Mouse (Mus musculus) retina, postnatal 7 days (tissue): ENCODE data around the gene Tubgcp2.

Experiments
- DNase-seq: peaks from one replicate; pipeline ENCODE4 v3.0.0-alpha.2; 2012; ENCODE audit warnings: low read depth, low spot score

Gene Tubgcp2

DNA sequence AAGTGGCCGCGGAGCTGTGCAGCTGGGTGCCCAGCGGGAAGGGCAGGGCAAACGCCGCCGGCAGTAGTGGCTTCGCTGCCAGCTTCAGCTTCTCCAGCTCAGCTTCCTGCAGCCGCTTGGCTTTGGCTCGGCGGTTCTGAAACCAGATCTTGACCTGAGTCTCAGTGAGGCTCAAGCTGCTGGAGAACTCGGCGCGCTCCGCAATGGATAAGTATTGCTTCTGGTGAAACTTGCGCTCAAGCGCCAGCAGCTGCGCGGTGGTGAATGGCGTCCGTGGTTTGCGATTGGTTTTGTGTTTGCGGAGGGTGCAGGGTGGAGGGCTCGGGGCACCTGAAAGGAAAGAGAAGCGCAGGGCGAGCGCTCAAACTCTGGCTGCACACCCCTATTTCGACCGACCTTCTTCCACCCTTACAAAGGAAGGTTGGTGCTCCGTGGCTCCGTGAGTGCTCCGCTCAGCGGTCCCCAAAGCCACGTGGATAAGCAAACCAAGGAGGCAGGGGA is 11.4 kb upstream of the Tubgcp2 start:
- no peak for DNase-seq

- DNase-seq, result no peak
Measured at GRCm38 (mm10) chr7:140045546-140045945, 9.1 kb upstream of the Tubgcp2 start.

- no peak for DNase-seq
Measured at GRCm38 (mm10) chr7:140042728-140043127, 6.3 kb upstream of the Tubgcp2 start.

DNA sequence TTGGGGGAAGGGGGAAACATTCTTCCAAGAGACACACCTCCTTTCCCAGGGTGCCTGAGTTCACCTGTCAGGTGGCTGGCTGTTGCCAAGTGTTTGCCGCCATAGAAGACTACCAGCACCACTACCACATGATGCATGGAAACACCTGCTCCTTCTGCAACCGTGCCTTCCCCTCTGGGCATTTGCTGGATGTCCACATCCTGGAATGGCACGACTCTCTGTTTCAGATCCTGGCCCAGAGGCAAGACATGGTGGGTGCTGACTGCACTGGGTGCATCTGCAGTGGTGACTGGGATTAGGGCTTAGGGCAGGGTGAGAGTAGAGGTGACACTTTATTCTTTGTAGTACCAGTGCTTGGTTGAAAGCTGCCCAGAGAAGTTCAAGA is 694 bp upstream of the Tubgcp2 start:
- DNase-seq, result no peak

DNA sequence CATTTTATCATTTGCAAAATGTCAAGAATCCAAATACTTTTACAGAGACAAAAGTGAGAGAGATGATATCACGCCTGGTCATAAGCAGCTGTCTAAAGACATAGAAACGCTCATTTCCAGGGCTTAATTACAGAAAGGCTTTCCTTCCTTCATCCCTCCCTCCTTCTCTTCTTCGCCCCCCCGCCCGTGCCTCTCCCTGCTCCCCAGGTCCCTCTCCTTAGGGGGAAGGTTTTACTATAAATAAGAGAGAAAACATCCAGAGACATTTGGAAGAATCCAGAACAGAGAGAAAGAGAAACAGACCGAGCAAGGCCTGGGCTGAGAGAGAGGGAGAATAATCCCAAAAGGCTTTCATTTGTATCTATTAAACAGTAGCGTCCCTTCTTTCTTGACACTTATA is 1.0 kb downstream of the Tubgcp2 start:
- DNase-seq, result no peak

GRCm38 (mm10) chr7:140033386-140033785 is 3.1 kb downstream of the Tubgcp2 start:
- no peak for DNase-seq

DNA sequence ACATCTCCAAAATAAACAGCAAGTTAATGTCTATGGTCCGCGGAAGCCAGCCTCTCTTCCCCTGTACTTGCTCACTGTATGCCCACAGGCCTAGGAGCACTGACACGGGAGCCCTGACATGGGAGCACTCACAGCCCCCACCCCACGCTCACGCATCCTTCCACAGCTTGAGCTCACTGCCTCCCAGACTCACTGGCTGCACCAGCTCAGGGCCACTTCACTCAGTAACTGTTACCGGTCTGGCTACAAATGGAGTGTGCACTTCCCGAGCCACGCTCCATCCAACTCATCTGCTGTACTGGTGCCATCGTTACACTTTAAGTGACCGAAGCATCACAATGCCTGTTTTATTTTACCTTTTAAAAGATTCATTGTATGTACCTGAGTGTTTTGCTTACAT is 4.1 kb downstream of the Tubgcp2 start:
- DNase-seq, result no peak

DNA sequence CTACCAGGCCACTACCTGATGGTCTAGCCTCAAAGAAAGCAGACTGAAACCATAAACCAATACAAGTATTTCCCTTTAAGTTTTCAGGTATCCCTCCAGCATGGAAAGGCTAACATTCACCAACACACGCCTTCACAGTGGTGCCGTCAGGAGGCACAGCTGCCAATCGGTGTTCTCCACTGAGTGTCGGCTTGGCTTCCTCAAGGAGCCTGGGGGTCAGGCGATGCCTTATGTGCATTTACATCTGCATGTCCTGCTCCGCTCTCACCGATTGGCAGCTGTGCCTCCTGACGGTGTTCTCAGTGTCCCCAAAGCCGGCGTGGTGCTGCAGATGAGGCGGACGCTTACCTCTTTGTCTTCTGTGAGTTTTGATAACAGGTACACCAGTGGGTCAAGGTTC is 4.7 kb downstream of the Tubgcp2 start:
- no peak for DNase-seq

- DNase-seq, result no peak
Measured at GRCm38 (mm10) chr7:140011336-140011735, 25.1 kb downstream of the Tubgcp2 start.

DNA sequence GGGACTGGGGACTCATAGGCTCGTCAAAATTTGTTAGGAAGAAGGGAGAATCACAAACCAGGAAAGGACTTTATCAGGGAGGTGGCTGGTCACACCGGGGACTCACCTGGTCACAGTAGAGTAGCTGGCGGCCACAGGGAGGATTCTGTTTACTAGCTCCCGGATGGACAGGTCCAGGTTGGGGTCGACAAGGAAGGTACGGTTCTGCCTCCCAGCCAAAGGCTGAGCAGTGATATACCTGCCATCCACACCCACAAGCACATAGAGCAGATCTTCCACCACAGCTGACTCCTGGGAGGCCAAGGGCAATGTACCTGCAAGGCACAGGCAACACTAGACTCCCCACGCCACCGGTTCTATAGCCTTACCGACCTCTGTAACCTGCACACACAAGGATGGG is 28.7 kb downstream of the Tubgcp2 start:
- DNase-seq, result no peak

GRCm38 (mm10) chr7:140006861-140007611 is 29.4 kb downstream of the Tubgcp2 start:
- no peak for DNase-seq

DNA sequence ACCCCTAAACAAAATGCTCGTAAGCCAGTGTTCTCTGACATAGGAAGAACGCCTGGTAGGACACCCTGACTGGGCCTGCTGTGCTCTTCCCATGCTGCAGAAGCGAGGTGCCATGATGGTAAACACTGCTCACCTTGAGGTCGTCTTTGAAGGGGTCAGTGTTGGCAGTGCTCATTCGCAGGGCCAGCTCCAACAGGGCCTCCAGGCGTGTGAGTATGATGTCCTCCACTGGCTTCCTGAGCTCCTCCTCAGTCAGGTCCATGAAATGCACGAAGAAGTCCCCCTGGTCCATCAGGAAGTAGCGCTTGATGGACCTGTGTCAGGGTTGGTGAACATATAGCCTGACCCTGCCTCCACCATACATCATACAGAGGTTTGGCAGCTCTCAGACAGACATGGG is 31.8 kb downstream of the Tubgcp2 start:
- DNase-seq, result no peak

DNA sequence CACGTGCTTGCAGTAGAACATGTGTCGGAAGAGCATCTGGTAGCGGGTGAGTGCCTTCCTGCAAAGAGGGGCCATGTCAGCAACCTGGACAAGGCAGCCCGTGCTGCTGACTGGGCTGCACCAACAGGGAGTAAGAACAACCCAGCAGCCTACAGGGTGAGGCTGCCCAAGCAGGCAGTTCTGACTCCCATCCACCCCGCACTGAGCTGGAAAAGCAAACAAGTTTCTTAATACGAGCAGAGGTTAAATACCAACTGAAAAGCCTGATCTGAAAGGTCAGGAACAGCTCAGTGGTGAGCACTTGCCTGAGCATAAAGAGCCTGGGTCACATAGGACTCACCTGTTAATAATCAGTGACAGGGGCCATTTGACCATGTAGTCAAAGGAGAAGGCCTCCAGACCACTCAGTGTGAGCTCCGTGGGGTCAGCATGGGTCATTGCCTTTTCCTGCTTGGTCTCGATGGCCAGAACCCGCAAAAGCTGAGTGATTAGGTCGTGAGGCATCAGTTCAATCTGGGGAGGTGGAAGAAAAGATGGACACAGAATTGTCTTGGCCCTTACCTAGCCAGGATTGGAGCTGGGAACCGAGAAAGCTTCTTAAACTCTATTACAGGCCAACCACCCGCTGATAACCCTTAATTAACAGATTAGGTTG is 35.3 kb downstream of the Tubgcp2 start:
- DNase-seq, result no peak

DNA sequence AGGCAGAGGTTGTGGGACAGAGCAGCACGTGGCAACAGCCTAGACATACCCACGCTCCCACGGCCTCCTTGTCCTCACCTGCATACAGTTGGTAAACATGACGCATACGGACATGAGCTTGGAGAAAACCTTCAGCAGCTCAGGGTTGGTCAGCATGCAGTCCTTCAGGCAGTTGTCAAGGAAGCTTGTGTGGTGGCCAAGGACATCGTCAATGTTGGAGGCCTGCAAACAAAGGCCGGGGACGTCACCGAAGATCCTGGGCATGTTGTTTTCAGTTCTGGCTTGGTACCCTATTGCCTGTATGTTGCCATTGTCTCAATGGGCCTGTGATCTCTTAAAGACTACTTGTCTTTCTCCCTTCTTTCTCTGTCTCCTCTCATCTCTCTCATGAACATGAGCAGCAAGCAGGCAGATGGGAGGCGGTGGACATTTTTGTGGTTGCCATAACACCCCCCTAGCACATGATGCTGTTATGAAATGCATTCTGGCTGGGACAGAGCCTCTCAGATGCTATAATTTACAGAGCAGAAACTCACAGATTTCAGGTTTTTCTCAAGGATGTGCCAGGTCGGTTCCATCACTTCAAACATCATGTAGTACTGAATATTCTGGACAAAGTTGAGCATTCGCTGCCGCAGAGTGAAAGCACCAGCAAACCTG is 37.6 kb downstream of the Tubgcp2 start:
- no peak for DNase-seq

DNA sequence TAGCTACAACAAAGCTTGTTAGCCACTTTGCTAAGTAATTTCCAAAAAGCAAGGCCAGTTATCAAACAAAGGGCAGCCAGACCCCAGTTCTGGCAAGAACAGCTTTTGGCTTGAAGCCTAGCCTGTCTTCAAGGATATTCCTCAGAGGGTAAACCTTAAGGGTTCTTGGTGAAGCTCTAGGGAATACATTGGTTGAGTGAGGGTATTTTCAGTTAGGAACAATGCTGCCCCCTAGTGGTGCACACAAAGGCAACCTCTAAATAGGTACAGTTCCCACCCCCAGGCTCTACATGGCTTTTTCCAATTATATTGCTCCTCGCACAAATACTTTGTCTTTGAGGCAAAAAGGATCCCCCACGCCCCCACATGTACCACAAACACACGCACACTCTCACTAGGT is 41.8 kb downstream of the Tubgcp2 start:
- peak; percentile 43 for DNase-seq

DNA sequence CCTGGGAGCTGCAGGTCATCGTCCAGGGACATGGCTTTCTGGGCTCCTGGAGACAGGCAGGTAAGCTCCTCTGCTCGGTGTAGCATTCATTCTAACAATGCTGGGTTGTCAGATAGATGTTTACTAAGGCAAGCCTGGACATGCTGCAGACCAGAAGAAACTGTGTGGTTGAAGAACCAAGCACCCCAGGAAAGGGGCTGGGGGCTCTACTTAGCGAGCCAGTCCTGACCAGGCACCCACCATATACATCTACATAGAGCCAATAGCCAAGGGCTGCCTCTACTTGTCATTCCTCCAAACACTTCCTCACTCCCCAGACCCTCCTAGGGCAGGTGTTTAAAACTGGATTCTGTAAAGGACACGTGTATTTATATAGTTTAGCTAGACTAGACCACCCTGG is 42.3 kb downstream of the Tubgcp2 start:
- no peak for DNase-seq

DNA sequence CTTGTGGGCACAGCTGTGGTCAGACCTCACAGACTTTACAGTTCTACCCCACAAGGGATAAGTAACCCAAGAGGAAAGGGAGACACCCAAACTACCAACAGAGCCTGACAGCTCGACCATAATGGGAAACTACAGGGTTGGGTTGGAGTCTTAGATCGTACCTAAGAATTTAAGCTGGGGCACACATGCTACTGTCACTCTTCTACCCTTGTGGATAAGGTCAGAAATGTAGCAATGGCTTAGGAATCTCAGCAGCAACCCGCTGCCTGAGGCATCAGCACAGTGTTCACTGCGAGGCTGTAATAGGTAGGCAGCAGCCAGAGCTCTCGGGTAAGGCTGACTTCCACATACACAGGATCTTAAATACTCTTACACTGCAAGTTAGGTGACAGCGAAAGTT is 42.9 kb downstream of the Tubgcp2 start:
- no peak for DNase-seq

DNA sequence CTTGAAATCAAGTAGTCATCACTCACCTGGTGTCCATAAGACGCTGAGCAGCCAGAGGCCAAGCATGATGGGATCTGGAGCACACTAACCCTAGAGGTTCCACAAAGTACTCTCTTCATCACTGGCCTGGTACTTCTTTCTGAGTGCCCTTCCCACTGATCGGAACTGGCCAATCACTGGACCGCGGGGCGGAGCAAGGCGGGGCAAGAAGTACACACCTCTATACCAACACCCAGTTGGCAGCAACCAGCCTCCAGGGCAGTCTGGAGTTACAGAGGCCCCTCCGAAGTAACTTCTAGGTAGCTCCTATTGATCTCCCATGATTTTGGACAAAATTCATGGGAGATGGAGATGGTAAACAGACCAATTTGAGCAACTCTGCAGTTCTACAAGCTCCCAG is 44.1 kb downstream of the Tubgcp2 start, which contains the start of gene Adam8:
Gene Adam8 (minus strand): TSS at position 157 of the 400 bp plus-strand sequence.
- DNase-seq, result no peak

DNA sequence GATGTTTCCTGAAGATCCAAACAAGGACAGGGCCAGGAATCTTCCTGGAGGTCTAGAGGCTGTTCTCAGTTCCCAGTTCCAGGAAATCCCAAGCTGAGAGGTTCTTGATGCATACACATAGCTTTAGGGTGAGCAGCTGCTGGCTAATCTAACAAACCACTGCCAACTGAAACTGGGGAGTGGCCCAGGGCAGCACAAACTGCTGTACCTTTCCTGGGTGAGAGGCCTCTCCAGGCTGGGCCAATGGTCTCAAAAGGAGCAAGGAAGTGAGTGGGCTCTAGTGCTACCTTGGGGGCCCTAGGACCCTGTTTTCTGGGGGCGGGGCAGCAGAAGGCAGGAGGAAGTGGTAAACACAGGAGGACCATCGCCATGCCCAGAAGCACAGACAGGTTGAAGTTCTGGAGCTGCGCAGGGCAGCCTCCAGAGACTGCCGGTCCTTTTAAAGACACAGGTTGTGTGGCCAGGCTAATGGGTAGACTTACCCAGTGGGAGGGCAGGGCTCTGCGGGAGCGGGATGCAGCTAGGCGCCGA is 45.5 kb downstream of the Tubgcp2 start:
- no peak for DNase-seq

DNA sequence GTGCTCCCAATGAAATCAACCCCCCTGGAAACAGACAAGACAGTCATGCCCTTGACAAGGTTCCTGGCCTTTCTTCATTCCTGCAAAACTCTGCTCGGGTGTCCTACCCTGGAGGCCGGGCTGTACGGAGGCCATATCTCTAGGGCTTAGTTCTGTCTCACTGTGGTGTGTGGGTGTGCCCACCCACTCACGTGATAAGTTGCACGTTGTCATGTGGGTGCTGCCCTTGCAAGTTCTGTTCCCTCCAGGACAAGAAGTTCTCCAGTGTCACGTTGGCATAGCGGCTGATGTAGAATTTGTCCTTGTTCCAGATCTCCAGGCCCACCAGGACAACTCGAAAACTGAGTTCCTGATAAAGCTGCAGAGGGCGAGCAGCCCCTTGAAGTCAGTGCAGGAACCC is 48.2 kb downstream of the Tubgcp2 start:
- no peak for DNase-seq

GRCm38 (mm10) chr7:139984505-139984904 is 52.0 kb downstream of the Tubgcp2 start:
- no peak for DNase-seq

DNA sequence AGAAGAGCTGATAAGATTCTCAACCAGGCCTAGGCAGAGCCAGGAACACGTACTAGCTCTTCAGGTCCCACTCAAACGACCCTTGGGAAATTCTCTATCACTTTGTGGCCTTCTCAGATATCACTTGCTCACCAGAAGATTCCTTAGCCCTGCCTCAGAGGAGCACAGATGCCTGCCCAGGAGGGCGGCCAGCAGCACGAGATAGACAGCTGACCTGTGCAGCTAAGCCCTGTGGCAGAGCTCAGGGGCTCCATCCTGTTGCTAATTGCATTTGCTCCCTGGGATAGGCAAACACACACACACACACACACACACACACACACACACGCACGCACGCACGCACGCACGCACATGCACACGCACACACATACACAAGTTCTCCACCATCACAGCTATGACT is 54.4 kb downstream of the Tubgcp2 start:
- DNase-seq, result no peak
